Mouse (Mus musculus) heart, embryonic 14.5 days (tissue): ENCODE data around the gene Tbce. TPM values are rescaled to one million over a fixed set of nuclear protein-coding genes. Genes with fewer than 3 reads are reported as not detected.

Source experiments
- ATAC-seq: fragments of 200-750 bp; cut with Nextera tagmentation; 2 replicates; pipeline ENCODE4 v1.8.0; 2017; ENCODE audit warnings: low read depth, moderate TSS enrichment; ENCODE audit not compliant: insufficient number of reproducible peaks, insufficient read depth, low FRiP score
- H3K27ac ChIP-seq, 2 experiments: fragments of 200-500 bp in 1 of 2; fragments of 300-500 bp in 1 of 2; sonication (generic) in 1 of 2; replicated peaks in 1 of 2; 2 replicates each; pipeline ENCODE4 v1.5.1; 2012 to 2014; ENCODE audit warnings: low read depth in 2 of 2, low read length in 2 of 2, control low read depth in 1 of 2, mild to moderate bottlenecking in 1 of 2, mixed read lengths in 1 of 2; ENCODE audit not compliant: control insufficient read depth in 1 of 2, insufficient read depth in 1 of 2
- H3K27me3 ChIP-seq: fragments of 300-500 bp; sonication (generic); 2 replicates; pipeline ENCODE4 v1.6.1; 2014; ENCODE audit warnings: mild to moderate bottlenecking, low read length, control low read depth; ENCODE audit not compliant: control insufficient read depth, insufficient read depth
- H3K36me3 ChIP-seq: fragments of 300-500 bp; sonication (generic); 2 replicates; pipeline ENCODE4 v1.6.1; 2014; ENCODE audit warnings: mild to moderate bottlenecking, control low read depth, low read length, mixed read lengths; ENCODE audit not compliant: control insufficient read depth, insufficient read depth
- H3K4me1 ChIP-seq, 2 experiments: fragments of 200-500 bp in 1 of 2; fragments of 300-500 bp in 1 of 2; sonication (generic) in 1 of 2; 2 replicates each; pipeline ENCODE4 v1.6.1; 2012 to 2014; ENCODE audit warnings: low read length in 2 of 2, control low read depth in 1 of 2, mixed read lengths in 1 of 2; ENCODE audit not compliant: control insufficient read depth in 2 of 2, insufficient read depth in 2 of 2
- H3K4me2 ChIP-seq: fragments of 300-500 bp; sonication (generic); 2 replicates; pipeline ENCODE4 v1.6.1; 2014; ENCODE audit warnings: mild to moderate bottlenecking, low read length
- H3K4me3 ChIP-seq, 2 experiments: fragments of 200-500 bp in 1 of 2; fragments of 300-500 bp in 1 of 2; sonication (generic) in 1 of 2; 2 replicates each; pipeline ENCODE4 v1.5.1; 2012 to 2014; ENCODE audit warnings: low read length in 2 of 2, mild to moderate bottlenecking in 2 of 2, control low read depth in 1 of 2, low read depth in 1 of 2, moderate library complexity in 1 of 2; ENCODE audit not compliant: control insufficient read depth in 1 of 2, insufficient read depth in 1 of 2
- H3K9ac ChIP-seq: fragments of 300-500 bp; sonication (generic); 2 replicates; pipeline ENCODE4 v1.6.1; 2014; ENCODE audit warnings: mild to moderate bottlenecking, low read length
- H3K9me3 ChIP-seq: fragments of 300-500 bp; sonication (generic); 2 replicates; pipeline ENCODE4 v1.6.1; 2016; ENCODE audit warnings: low read length, control low read depth; ENCODE audit not compliant: control insufficient read depth
- WGBS: fragments of 180-500 bp; shearing (Covaris S2); extraction: QIAGEN DNeasy Blood & Tissue Kit; methylation state at CpG from one replicate; pipeline ENCODE4 v1.1.7; 2014; 5-methylcytosine and 5-hydroxymethylcytosine counted together
- polyA plus RNA-seq: library from polyadenylated mRNA; unstranded; fragments of >200 nt; fragmentation: Nextera tagmentation; extraction: Ambion mirVana; gene quantifications from 2 replicates; pipeline ENCODE4 v1.2.1, GENCODE M21; 2014

Gene Tbce
- polyA plus RNA-seq, 1 experiment from 2014 or later, result 38.0 TPM

DNA sequence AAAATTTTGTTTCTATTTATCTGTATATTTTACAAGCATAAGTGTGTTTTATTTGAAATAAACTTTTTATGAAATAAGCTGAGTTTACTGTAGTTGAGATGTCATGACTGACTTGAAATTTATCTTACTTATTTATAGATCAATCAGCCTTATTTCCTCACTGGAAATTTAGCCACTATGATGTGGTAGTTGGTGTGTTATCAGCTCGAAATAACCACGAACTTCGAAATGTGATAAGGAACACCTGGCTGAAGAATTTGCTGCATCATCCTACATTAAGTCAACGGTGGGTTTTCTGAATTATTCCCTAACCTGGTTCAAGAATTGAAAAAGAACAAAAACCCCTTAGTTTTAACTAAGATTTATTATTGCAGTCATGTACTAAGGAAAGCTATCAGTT, 73.3 kb downstream of the Tbce start:
- no peaks in the 10 kb centered on the region for H3K9me3 ChIP-seq
- no peaks in the 10 kb centered on the region for H3K27me3 ChIP-seq
- peaks cover 0 to 9% of the 10 kb centered on the region in 2 experiments; a peak in 3 of 4 replicates for H3K4me1 ChIP-seq

DNA sequence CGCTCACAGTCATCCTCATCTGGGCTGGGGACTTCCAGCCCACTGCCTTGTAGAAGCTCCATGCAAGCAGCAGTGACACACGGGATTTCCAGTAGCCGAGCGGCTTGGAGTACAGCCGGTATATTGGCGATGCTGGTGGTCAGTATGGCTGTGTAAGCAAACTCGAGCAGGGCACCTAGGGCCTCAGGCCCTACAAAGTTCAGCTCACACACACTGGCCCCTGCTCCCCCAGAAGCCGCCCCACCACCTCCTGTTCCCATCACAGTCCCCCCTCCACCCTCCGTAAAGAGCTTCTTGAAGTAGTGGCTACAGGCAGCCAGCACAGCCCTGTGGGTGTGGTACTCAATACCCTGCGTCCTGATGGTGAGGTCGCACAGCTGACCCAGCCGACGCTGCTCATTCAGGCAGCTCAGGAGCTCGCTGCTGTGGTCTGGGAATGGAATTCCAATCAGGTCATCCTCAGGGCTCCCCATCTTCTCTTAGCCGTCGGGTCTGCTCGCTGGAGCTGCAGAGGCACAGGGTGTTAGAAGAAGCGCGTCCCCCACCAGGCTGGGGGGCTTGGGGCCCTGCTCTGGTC, 74.0 kb downstream of the Tbce start:
- no peak overlapping the region for H3K27ac ChIP-seq
- H3K4me2 ChIP-seq, result no peak overlapping the region
- ATAC-seq, result no peak
- no peaks in the 10 kb centered on the region for H3K9me3 ChIP-seq
- no peaks in the 10 kb centered on the region for H3K27me3 ChIP-seq
- H3K4me3 ChIP-seq, result no peak overlapping the region
- peaks cover 3 to 15% of the 10 kb centered on the region in 2 experiments; a peak in 3 of 4 replicates for H3K4me1 ChIP-seq
- no peak overlapping the region for H3K9ac ChIP-seq
- WGBS, result 52% methylated on average over 19 of the region's 19 CpGs
- H3K36me3 ChIP-seq, result peaks cover 14% of the 10 kb centered on the region

More for the DNA sequence above, 73.3 kb downstream of the Tbce start:
- Histone ChIP-seq H3K4me2 (no peak overlapping the region), H3K4me3 (no peak overlapping the region), H3K36me3 (peaks cover 14% of the 10 kb centered on the region), H3K27ac (no peak overlapping the region), H3K9ac (no peak overlapping the region)
- 60% methylated on average over 4 of the region's 4 CpGs for WGBS
- no peak for ATAC-seq

DNA sequence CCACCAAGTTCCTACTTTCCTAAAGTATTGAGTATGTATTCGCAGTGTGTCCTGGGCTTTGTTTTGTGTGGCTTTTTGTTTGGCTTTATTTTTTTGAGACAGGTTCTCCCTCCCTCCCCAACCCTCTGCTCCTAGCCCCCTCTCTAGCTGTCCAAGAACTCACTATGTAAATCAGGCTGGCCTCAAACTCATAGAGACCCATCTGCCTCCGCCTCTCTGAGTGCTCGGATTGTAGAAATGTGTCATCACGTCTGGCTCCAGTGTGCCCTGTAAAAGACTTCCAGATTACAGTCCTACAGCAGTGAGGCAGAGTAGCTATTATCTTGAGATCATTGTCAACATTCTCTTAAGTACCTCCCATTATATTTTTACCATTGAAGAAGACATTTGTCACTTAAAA, 78.4 kb downstream of the Tbce start:
- Histone ChIP-seq H3K4me2 (no peak overlapping the region), H3K9me3 (no peaks in the 10 kb centered on the region), H3K36me3 (no peaks in the 10 kb centered on the region), H3K27me3 (no peaks in the 10 kb centered on the region), H3K4me3 (no peak overlapping the region), H3K4me1 (peaks cover 3 to 21% of the 10 kb centered on the region in 2 experiments; a peak in 3 of 4 replicates), H3K9ac (no peak overlapping the region), H3K27ac (no peak overlapping the region; a peak in 2 of 4 replicates)
- WGBS, result 32% methylated on average over 4 of the region's 4 CpGs
- no peak for ATAC-seq

DNA sequence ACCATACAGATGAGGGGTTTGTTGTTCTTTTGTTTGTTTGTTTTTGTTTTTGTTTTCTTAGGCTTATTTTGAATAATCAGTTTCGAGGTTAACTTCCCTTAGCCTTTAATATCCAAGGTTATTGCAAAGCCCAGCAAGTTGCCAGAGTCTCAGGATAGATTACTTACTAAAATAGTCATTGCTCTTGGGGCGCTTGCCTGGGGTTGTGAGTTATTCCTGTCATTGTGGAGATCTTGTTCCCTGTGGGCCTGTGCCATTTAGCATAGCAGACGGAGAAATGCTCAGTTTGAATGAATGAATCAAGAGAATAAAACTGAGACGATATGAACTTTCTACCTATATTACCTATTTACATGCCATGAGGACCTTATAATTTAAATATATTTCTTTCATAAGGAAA, 79.2 kb downstream of the Tbce start:
- no peak for ATAC-seq

DNA sequence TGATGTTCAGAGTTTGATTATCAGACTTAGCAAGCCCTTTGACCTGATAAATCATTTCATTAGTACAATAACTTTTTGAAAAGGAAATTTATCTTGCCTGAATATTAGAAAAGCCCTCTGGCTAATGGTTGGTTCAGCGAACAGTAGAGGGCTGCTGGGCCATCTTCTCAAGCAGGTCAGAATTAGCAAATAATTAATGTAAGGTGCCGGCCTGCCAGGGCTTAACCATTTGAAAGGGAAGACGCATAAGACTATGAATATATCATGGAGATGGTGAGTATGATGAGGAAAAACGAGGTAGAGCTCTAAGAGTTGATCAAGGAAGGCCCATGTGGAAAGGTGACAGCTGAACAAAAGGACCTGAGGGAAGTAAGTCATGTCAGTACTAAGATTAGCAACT, 82.8 kb downstream of the Tbce start:
- Histone ChIP-seq H3K9me3 (no peaks in the 10 kb centered on the region), H3K9ac (no peak overlapping the region), H3K4me2 (no peak overlapping the region), H3K4me3 (no peak overlapping the region), H3K27ac (no peak overlapping the region), H3K27me3 (no peaks in the 10 kb centered on the region), H3K4me1 (peaks cover 3 to 21% of the 10 kb centered on the region in 2 experiments; a peak in 3 of 4 replicates), H3K36me3 (no peaks in the 10 kb centered on the region)
- no peak for ATAC-seq
- WGBS, result 88% methylated on average over 4 of the region's 4 CpGs

More for the DNA sequence above, 79.2 kb downstream of the Tbce start:
- H3K27ac ChIP-seq, result 0 out of 4 replicates have a peak overlapping the region, but pooled peaks of 1 of the 2 experiments have one; percentile 9
- H3K4me3 ChIP-seq, result no peak overlapping the region
- H3K36me3 ChIP-seq, result no peaks in the 10 kb centered on the region
- no peak overlapping the region for H3K9ac ChIP-seq
- 57% methylated on average over 4 of the region's 4 CpGs for WGBS
- H3K9me3 ChIP-seq, result no peaks in the 10 kb centered on the region
- H3K4me2 ChIP-seq, result no peak overlapping the region
- no peaks in the 10 kb centered on the region for H3K27me3 ChIP-seq
- H3K4me1 ChIP-seq, result peaks cover 3 to 17% of the 10 kb centered on the region in 2 experiments; a peak in 3 of 4 replicates

DNA sequence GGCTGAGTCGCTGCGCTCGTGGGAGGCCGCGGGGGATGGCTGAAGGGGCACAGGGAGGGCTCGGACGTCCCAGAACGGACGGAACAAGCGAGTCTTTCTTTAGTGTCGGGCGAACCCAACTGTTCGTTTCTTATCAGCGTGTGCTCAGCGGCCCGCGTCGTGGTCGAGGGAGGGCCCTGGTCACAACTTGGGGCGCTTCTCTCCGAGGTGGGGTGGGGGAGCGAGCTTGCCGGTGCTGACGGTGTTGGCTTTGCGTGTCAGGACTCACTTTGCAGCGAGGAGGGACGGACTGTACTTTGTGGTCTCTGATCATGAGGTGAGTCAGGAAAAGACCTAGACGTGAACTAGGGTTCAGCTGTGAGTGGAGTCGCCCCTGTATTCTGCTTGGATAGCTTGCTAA, 84.5 kb downstream of the Tbce start:
- WGBS, result 1% methylated on average over 29 of the region's 29 CpGs
- no peaks in the 10 kb centered on the region for H3K27me3 ChIP-seq
- H3K4me3 ChIP-seq, result peak overlapping the region; percentile 71 to 83
- H3K4me1 ChIP-seq, result peaks cover 0 to 11% of the 10 kb centered on the region in 2 experiments; a peak in 2 of 4 replicates
- H3K4me2 ChIP-seq, result peak overlapping the region; percentile 79
- H3K36me3 ChIP-seq, result no peaks in the 10 kb centered on the region
- H3K27ac ChIP-seq, result peak overlapping the region; percentile 65 to 77
- ATAC-seq, result no peak; the same call in 1 of the 2 replicates
- no peaks in the 10 kb centered on the region for H3K9me3 ChIP-seq
- H3K9ac ChIP-seq, result peak overlapping the region; percentile 84

DNA sequence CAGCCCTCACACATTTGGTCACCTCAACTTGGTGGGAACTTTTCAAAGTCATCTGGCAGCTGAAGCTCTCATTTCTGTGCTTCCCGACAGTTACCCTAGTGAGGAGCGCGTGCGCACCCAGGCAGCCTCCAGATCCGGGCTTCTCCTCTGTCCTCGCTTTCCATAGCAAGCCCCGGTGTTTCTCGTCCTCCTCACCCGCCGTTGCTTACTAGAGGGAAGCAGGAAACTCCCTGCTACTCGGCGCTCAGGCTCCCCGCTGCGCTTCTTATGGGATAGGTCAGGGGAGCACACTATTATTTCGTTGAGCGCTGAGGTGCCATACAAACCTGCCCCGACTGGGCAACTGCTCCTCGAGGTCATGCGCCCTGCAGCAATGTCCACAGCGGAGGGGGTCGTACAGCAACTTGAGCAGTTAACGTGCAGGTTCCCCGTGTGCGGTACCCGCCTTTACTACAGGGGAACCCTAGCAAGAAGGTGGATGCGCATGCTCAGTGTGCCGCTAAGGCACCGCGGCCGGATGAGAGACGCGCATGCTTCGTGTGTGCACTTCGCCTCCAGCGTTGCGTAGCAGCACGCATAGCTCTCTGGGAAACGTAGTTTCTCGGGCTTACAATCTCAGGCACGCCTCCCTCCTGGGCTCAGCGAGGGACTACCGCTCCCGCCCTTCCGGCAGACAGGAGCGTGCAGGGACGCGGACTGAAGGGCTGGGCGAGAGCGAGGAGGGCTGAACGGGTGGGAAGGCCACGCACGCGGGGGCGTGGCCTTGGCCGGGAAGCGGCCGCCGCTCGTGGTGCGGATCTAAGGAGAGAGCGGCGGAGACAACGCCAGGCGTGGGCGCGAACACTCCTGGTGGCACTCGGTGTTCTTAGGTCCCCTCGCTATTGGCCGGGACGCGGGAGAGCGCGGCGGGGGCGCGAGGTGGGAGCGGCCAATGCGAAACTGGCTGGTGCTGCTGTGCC, 85.3 kb downstream of the Tbce start, which contains the start of gene B3galnt2:
B3galnt2 (plus strand) TSS at position 596 of the 959 bp plus-strand sequence.
- H3K4me3 ChIP-seq, result peak within 1 kb of the TSS; percentile 71 to 84
- H3K36me3 ChIP-seq, result no peaks in the 10 kb centered on the region
- peak within 1 kb of the TSS; percentile 83 to 85 for H3K27ac ChIP-seq
- WGBS, result under 1% methylated on average over 77 of the region's 78 CpGs
- H3K9ac ChIP-seq, result peak within 1 kb of the TSS; percentile 84
- H3K9me3 ChIP-seq, result no peaks in the 10 kb centered on the region
- H3K4me2 ChIP-seq, result peak within 1 kb of the TSS; percentile 79
- H3K4me1 ChIP-seq, result peaks cover 0 to 8% of the 10 kb centered on the region in 2 experiments; a peak in 1 of 4 replicates
- H3K27me3 ChIP-seq, result no peaks in the 10 kb centered on the region
- peak; percentile 100 for ATAC-seq
